Mouse (Mus musculus): ENCODE data around the gene Cdk9. TPM values are rescaled to one million over a fixed set of nuclear protein-coding genes. Genes with fewer than 3 reads are reported as not detected.
A peak's percentile ranks its signal among the peaks of the same experiment; 100 is the strongest.

Gene Cdk9
- polyA plus RNA-seq, 1 experiment from 2014 or later = 57.1 TPM

DNA sequence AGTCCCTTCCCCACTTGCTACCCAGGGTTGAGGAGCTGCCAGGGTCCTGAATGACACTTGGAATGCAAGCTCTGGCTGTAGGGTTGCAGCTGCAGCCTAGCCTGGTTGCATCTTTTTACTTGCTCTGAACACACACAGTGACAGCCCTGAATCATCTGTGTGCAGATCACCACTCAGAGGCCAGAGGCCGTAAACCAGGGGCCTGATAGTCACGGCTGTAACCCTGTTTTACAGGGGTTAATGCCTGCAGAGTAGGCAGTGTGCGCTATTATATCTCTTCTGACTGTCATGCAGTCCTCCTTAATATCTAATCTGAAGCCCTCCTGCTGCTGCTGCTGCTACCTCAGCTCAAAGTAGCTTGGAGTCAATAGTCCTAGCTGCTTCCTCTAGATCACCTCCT, 43.0 kb downstream of the Cdk9 start:
- Histone ChIP-seq H3K9ac (ENCODE audit: low read length) (no peak overlapping the region), H3K27me3 (ENCODE audit: control insufficient read depth, insufficient read depth, low read length) (no peaks in the 10 kb centered on the region), H3K4me2 (ENCODE audit: low read depth, low read length) (no peak overlapping the region), H3K27ac (ENCODE audit: low read length) (no peak overlapping the region), H3K4me1 (ENCODE audit: control insufficient read depth, insufficient read depth, low read length) (peaks cover 16% of the 10 kb centered on the region), H3K4me3 (ENCODE audit: low read length) (no peak overlapping the region), H3K9me3 (replicated peaks; ENCODE audit: control insufficient read depth, low read length) (no peaks in the 10 kb centered on the region), H3K36me3 (ENCODE audit: control insufficient read depth, insufficient read depth) (peaks cover 22% of the 10 kb centered on the region)
- 69% methylated on average over 3 of the region's 3 CpGs for WGBS
- ATAC-seq (replicated peaks; ENCODE audit: extremely low read depth, insufficient read depth, low FRiP score) = no peak

DNA sequence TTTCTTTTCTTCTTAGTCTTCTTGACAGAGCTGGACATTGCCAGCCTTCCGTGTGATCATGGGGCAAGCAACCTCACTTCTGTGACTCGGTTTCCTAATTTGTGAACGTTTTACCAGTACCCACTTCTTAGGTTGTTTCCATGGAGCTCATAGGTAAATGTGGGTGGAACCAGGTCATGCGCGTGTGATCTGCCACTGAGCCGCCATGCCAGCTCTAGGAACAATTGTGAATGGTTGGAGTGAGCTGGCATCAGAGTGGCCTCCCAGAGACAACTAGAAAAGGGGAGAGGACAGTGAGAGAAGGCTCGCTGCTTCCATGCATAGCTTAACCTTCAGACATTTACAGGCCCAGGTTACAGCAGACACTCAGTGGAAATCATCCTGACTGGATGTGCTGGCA, 44.7 kb downstream of the Cdk9 start:
- H3K4me3 ChIP-seq (ENCODE audit: low read length) = no peak overlapping the region
- H3K36me3 ChIP-seq (ENCODE audit: control insufficient read depth, insufficient read depth) = peaks cover 9% of the 10 kb centered on the region
- H3K27ac ChIP-seq (ENCODE audit: low read length) = peak overlapping the region; percentile 70
- no peaks in the 10 kb centered on the region for H3K9me3 ChIP-seq (replicated peaks; ENCODE audit: control insufficient read depth, low read length)
- no peak overlapping the region for H3K4me2 ChIP-seq (ENCODE audit: low read depth, low read length)
- WGBS = 80% methylated on average over 7 of the region's 7 CpGs
- H3K4me1 ChIP-seq (ENCODE audit: control insufficient read depth, insufficient read depth, low read length) = peaks cover 18% of the 10 kb centered on the region
- peak overlapping the region; percentile 2; the same call in 1 of the 2 replicates for H3K9ac ChIP-seq (ENCODE audit: low read length)
- ATAC-seq (replicated peaks; ENCODE audit: extremely low read depth, insufficient read depth, low FRiP score) = no peak
- no peaks in the 10 kb centered on the region for H3K27me3 ChIP-seq (ENCODE audit: control insufficient read depth, insufficient read depth, low read length)

DNA sequence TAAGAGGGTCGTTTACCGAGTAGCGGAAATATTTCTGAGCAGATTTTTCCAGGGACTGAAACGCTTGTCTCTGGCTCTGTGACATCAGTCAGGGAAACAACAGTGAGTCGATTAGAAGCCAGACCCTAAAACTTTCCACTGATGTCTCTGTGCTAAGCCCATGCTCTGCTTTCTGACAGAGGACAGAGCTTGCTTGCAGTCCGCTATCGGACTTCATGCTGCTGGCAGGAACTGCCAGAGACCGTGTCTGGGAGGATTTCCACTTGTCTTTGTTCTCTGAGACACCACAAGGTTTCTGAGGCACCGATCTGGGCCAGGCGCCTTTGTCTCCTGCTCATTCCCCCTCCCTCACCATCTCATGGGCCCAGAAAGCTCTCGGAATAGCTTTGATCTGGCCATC, 45.1 kb downstream of the Cdk9 start:
- H3K4me2 ChIP-seq (ENCODE audit: low read depth, low read length) = no peak overlapping the region

DNA sequence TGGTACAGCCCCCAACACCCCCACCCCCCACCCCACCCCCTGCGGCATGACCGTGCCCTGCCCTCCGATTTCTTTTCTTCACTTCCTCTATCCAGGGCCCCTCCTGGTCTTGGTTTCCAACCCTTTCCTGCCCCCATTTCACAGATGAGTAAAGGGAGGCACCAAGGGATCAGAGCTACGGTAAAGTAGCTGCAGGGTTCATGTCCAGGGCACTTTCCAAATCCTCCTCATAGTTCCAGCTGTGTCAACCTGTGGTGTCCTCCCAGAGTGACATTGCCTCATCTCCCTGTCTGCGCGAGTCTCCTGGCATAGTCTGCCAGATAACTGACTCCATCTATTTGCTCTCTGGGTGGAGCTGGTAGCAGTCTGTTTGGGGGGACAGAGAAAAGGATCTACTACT, 47.0 kb downstream of the Cdk9 start:
- no peaks in the 10 kb centered on the region for H3K9me3 ChIP-seq (replicated peaks; ENCODE audit: control insufficient read depth, low read length)
- peaks cover 32% of the 10 kb centered on the region for H3K4me1 ChIP-seq (ENCODE audit: control insufficient read depth, insufficient read depth, low read length)
- WGBS = 64% methylated on average over 6 of the region's 6 CpGs
- no peaks in the 10 kb centered on the region for H3K27me3 ChIP-seq (ENCODE audit: control insufficient read depth, insufficient read depth, low read length)
- no peak overlapping the region for H3K9ac ChIP-seq (ENCODE audit: low read length)
- H3K27ac ChIP-seq (ENCODE audit: low read length) = peak overlapping the region; percentile 61
- no peak for ATAC-seq (replicated peaks; ENCODE audit: extremely low read depth, insufficient read depth, low FRiP score)
- no peak overlapping the region for H3K4me3 ChIP-seq (ENCODE audit: low read length)
- H3K4me2 ChIP-seq (ENCODE audit: low read depth, low read length) = no peak overlapping the region
- no peaks in the 10 kb centered on the region for H3K36me3 ChIP-seq (ENCODE audit: control insufficient read depth, insufficient read depth)

More for the DNA sequence above, 45.1 kb downstream of the Cdk9 start:
- H3K9me3 ChIP-seq (replicated peaks; ENCODE audit: control insufficient read depth, low read length) = no peaks in the 10 kb centered on the region
- 25% methylated on average over 11 of the region's 11 CpGs for WGBS
- peak; percentile 65 for ATAC-seq (replicated peaks; ENCODE audit: extremely low read depth, insufficient read depth, low FRiP score)
- no peak overlapping the region for H3K4me3 ChIP-seq (ENCODE audit: low read length)
- H3K9ac ChIP-seq (ENCODE audit: low read length) = peak overlapping the region; percentile 2; the same call in 1 of the 2 replicates
- H3K4me1 ChIP-seq (ENCODE audit: control insufficient read depth, insufficient read depth, low read length) = peaks cover 18% of the 10 kb centered on the region
- no peaks in the 10 kb centered on the region for H3K27me3 ChIP-seq (ENCODE audit: control insufficient read depth, insufficient read depth, low read length)
- H3K36me3 ChIP-seq (ENCODE audit: control insufficient read depth, insufficient read depth) = peaks cover 9% of the 10 kb centered on the region
- H3K27ac ChIP-seq (ENCODE audit: low read length) = peak overlapping the region; percentile 70

DNA sequence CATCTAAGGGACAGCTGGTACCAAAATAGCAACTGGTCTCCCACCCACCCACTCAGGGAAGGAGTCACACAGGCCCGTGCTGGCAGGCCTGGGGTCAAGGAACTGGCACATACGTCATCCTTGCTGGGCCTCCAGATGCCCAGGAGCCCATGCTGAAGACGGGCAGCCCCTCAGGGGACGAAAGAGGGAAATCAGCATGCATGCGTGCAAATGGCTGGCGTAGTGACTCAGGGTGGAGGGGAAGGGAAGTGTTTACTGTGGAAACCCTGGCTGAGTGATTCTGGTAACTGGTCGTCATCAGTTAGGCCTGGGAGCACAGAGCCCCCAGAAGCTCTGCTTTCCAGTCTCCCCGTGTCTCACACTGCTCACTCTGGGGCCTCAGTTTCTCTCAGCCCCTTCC, 47.5 kb downstream of the Cdk9 start:
- H3K9ac ChIP-seq (ENCODE audit: low read length) = 0 out of 2 replicates have a peak overlapping the region, but pooled peaks have one; percentile 1

GRCm38 (mm10) chr2:32662291-32662690, 50.6 kb downstream of the Cdk9 start:
- ATAC-seq (replicated peaks; ENCODE audit: extremely low read depth, insufficient read depth, low FRiP score) = no peak
- H3K9ac ChIP-seq (ENCODE audit: low read length) = peak overlapping the region; percentile 52
- H3K4me1 ChIP-seq (ENCODE audit: control insufficient read depth, insufficient read depth, low read length) = peaks cover 30% of the 10 kb centered on the region
- no peaks in the 10 kb centered on the region for H3K27me3 ChIP-seq (ENCODE audit: control insufficient read depth, insufficient read depth, low read length)
- H3K36me3 ChIP-seq (ENCODE audit: control insufficient read depth, insufficient read depth) = no peaks in the 10 kb centered on the region
- no peaks in the 10 kb centered on the region for H3K9me3 ChIP-seq (replicated peaks; ENCODE audit: control insufficient read depth, low read length)
- H3K27ac ChIP-seq (ENCODE audit: low read length) = peak overlapping the region; percentile 76
- no peak overlapping the region for H3K4me3 ChIP-seq (ENCODE audit: low read length)
- H3K4me2 ChIP-seq (ENCODE audit: low read depth, low read length) = no peak overlapping the region
- WGBS = 45% methylated on average over 5 of the region's 5 CpGs

More for the DNA sequence above, 47.5 kb downstream of the Cdk9 start:
- Histone ChIP-seq H3K36me3 (ENCODE audit: control insufficient read depth, insufficient read depth) (no peaks in the 10 kb centered on the region), H3K27ac (ENCODE audit: low read length) (peak overlapping the region; percentile 61), H3K9me3 (replicated peaks; ENCODE audit: control insufficient read depth, low read length) (no peaks in the 10 kb centered on the region), H3K27me3 (ENCODE audit: control insufficient read depth, insufficient read depth, low read length) (no peaks in the 10 kb centered on the region), H3K4me3 (ENCODE audit: low read length) (no peak overlapping the region), H3K4me1 (ENCODE audit: control insufficient read depth, insufficient read depth, low read length) (peaks cover 32% of the 10 kb centered on the region), H3K4me2 (ENCODE audit: low read depth, low read length) (no peak overlapping the region)
- 57% methylated on average over 8 of the region's 8 CpGs for WGBS
- ATAC-seq (replicated peaks; ENCODE audit: extremely low read depth, insufficient read depth, low FRiP score) = no peak

- Histone ChIP-seq H3K9me3 (replicated peaks; ENCODE audit: control insufficient read depth, low read length) (no peaks in the 10 kb centered on the region), H3K4me2 (ENCODE audit: low read depth, low read length) (no peak overlapping the region), H3K27me3 (ENCODE audit: control insufficient read depth, insufficient read depth, low read length) (no peaks in the 10 kb centered on the region), H3K4me1 (ENCODE audit: control insufficient read depth, insufficient read depth, low read length) (peaks cover 30% of the 10 kb centered on the region), H3K36me3 (ENCODE audit: control insufficient read depth, insufficient read depth) (no peaks in the 10 kb centered on the region), H3K9ac (ENCODE audit: low read length) (peak overlapping the region; percentile 52), H3K4me3 (ENCODE audit: low read length) (no peak overlapping the region), H3K27ac (ENCODE audit: low read length) (peak overlapping the region; percentile 76)
- WGBS = 14% methylated on average over 7 of the region's 7 CpGs
- peak; percentile 71 for ATAC-seq (replicated peaks; ENCODE audit: extremely low read depth, insufficient read depth, low FRiP score)
Observed at GRCm38 (mm10) chr2:32661509-32662107, 51.3 kb downstream of the Cdk9 start.

DNA sequence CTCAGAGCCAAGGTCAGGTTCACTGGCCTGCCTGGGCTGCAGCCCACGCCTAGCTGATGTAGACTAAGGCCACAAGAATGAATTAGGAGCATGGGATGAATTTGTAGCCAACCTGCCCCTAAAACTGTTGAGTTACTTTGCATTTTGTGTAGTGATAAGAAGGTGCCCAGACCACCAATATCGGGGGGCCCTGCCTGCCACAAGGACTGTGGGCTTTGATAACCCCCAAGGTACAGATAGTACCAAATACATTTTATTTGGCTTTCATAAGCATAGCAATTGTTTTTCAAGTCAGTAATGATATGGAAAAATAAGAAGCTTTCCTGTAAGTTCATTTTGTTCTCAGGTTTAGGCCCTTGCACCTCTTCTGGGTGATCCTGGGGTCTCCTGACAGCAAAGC, 54.0 kb downstream of the Cdk9 start:
- H3K27ac ChIP-seq (ENCODE audit: low read length) = no peak overlapping the region
- no peaks in the 10 kb centered on the region for H3K27me3 ChIP-seq (ENCODE audit: control insufficient read depth, insufficient read depth, low read length)
- ATAC-seq (replicated peaks; ENCODE audit: extremely low read depth, insufficient read depth, low FRiP score) = no peak
- 85% methylated on average over 2 of the region's 2 CpGs for WGBS
- peaks cover 36% of the 10 kb centered on the region for H3K4me1 ChIP-seq (ENCODE audit: control insufficient read depth, insufficient read depth, low read length)
- H3K9ac ChIP-seq (ENCODE audit: low read length) = no peak overlapping the region
- no peaks in the 10 kb centered on the region for H3K36me3 ChIP-seq (ENCODE audit: control insufficient read depth, insufficient read depth)
- H3K4me3 ChIP-seq (ENCODE audit: low read length) = no peak overlapping the region
- H3K4me2 ChIP-seq (ENCODE audit: low read depth, low read length) = no peak overlapping the region
- H3K9me3 ChIP-seq (replicated peaks; ENCODE audit: control insufficient read depth, low read length) = no peaks in the 10 kb centered on the region

DNA sequence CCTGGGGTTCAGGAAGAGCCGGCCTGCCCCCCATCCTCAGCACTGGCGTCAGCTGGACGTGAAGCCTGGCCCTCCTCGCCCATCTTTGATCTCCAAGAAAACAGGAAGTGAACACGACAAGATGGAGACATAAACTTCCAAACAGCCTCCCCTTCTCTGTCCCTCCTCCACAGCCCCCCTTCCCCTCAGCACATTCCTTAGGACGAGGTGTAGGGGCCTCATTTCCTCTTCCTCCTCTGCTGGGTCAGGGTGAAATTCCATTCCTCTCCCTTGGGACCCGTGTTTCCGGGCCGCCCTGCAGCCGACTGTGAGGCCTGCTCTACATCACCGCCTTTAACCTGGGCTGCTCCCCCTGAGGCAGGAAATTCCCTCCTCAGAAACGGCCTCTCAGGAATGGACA, 57.0 kb downstream of the Cdk9 start:
- Histone ChIP-seq H3K36me3 (ENCODE audit: control insufficient read depth, insufficient read depth) (no peaks in the 10 kb centered on the region), H3K4me1 (ENCODE audit: control insufficient read depth, insufficient read depth, low read length) (peaks cover 26% of the 10 kb centered on the region), H3K9me3 (replicated peaks; ENCODE audit: control insufficient read depth, low read length) (no peaks in the 10 kb centered on the region), H3K27me3 (ENCODE audit: control insufficient read depth, insufficient read depth, low read length) (no peaks in the 10 kb centered on the region), H3K9ac (ENCODE audit: low read length) (no peak overlapping the region), H3K4me3 (ENCODE audit: low read length) (no peak overlapping the region), H3K4me2 (ENCODE audit: low read depth, low read length) (peak overlapping the region; percentile 46; the same call in 1 of the 2 replicates), H3K27ac (ENCODE audit: low read length) (peak overlapping the region; percentile 79)
- ATAC-seq (replicated peaks; ENCODE audit: extremely low read depth, insufficient read depth, low FRiP score) = peak; percentile 80
- 41% methylated on average over 12 of the region's 12 CpGs for WGBS
